Mouse (Mus musculus) heart, adult 8-10 months (tissue): ENCODE measurements around the gene Vmn1r44. TPM values are rescaled to one million over a fixed set of nuclear protein-coding genes. Genes with fewer than 3 reads are reported as not detected.
A peak's percentile ranks its signal among the peaks of the same experiment; 100 is the strongest.
"Not testable (repeated sequence)": the region's sequence is repeated elsewhere in the genome, so short reads cannot be mapped to it uniquely, and the experiment has no call there.

Experiments
- DNase-seq: peaks from one replicate; pipeline ENCODE4 v3.0.0; 2022; ENCODE audit warnings: low spot score
- total RNA-seq, 4 experiments: library from RNA; stranded (reverse); gene quantifications; 2 replicates each; pipeline ENCODE4 v1.2.4; 2022

Gene Vmn1r44
- not detected for total RNA-seq

GRCm38 (mm10) chr6:89883360-89883759, at the start of gene Vmn1r44:
Gene Vmn1r44 (plus strand): TSS chr6:89883660.
- no peak for DNase-seq

GRCm38 (mm10) chr6:89857552-89857951, 25.9 kb upstream of the Vmn1r44 start:
- DNase-seq, result no peak

GRCm38 (mm10) chr6:89859839-89860238, 23.6 kb upstream of the Vmn1r44 start:
- DNase-seq, result no peak

- DNase-seq, result peak; percentile 19
Observed at GRCm38 (mm10) chr6:89863792-89864191, 19.7 kb upstream of the Vmn1r44 start.

- DNase-seq, result no peak
Observed at GRCm38 (mm10) chr6:89867276-89867675, 16.2 kb upstream of the Vmn1r44 start.

GRCm38 (mm10) chr6:89867976-89868375, 15.5 kb upstream of the Vmn1r44 start:
- DNase-seq, result no peak

- not testable (repeated sequence) for DNase-seq
Observed at GRCm38 (mm10) chr6:89876313-89876712, 7.1 kb upstream of the Vmn1r44 start, which contains the start of the genes Vmn1r42 and Vmn1r43. Gene Vmn1r42 (minus strand): TSS chr6:89876413. Gene Vmn1r43 (minus strand): TSS chr6:89876413.

GRCm38 (mm10) chr6:89876963-89877362, 6.5 kb upstream of the Vmn1r44 start:
- no peak for DNase-seq

- no peak for DNase-seq
Observed at GRCm38 (mm10) chr6:89880867-89881266, 2.6 kb upstream of the Vmn1r44 start.

- no peak for DNase-seq
Observed at GRCm38 (mm10) chr6:89883812-89884211, 352 bp downstream of the Vmn1r44 start.

- not testable (repeated sequence) for DNase-seq
Observed at GRCm38 (mm10) chr6:89940498-89940897, 57.0 kb downstream of the Vmn1r44 start, which contains the start of gene Vmn1r45. Gene Vmn1r45 (minus strand): TSS chr6:89940598.

- DNase-seq, result no peak
Observed at GRCm38 (mm10) chr6:89940926-89941325, 57.5 kb downstream of the Vmn1r44 start.

Other genes starting within 250 kb of the Vmn1r44 start
- 10 to 100 TPM; 14.6 to 17.0 (median 15.0) TPM for gene Txnrd3, start 239.7 kb upstream of the Vmn1r44 start, total RNA-seq
- gene Vmn1r40, start 176.1 kb upstream of the Vmn1r44 start, total RNA-seq, result not detected
- gene Vmn1r41, start 142.9 kb upstream of the Vmn1r44 start, total RNA-seq, result not detected
- under 1 TPM; 0.09 to 0.41 (median 0.22) TPM for gene Vmn1r42, start 7.2 kb upstream of the Vmn1r44 start, total RNA-seq
- gene Vmn1r43, start 7.2 kb upstream of the Vmn1r44 start, total RNA-seq, result under 1 TPM in 1 of 4 experiments, not detected in 3; 0.03 TPM
- not detected for gene Vmn1r45, start 56.9 kb downstream of the Vmn1r44 start, total RNA-seq
- not detected for gene Vmn1r46, start 85.7 kb downstream of the Vmn1r44 start, total RNA-seq
- not detected for gene Vmn1r47, start 132.5 kb downstream of the Vmn1r44 start, total RNA-seq
- gene Vmn1r48, start 153.2 kb downstream of the Vmn1r44 start, total RNA-seq, result not detected
- not detected for gene Vmn1r49, start 194.8 kb downstream of the Vmn1r44 start, total RNA-seq
- not detected for gene Vmn1r50, start 217.8 kb downstream of the Vmn1r44 start, total RNA-seq
- gene Vmn1r51, start 238.9 kb downstream of the Vmn1r44 start, total RNA-seq, result not detected